Mouse (Mus musculus): ENCODE measurements around the gene Slc12a1.

DNA sequence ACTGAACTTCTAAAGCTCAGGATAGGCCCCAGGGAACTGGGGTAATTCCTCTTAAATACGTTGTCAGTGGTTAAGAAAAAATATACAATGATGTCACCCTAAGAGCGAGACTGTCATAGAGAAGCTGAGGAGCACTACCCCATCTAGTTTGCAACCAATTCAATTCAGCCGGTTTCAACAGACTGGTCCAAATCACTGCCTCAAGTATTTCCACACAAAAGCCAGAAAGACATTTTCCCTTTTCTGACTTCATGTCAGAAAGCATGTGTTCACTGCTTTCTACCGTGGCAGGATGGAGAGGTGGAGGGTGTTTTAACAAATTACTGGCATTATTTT is 30.0 kb upstream of the Slc12a1 start:
- TF ChIP-seq CTCF (IDR thresholded peaks at IDR 0.05; ENCODE audit: low read depth, low read length) (no peak), POLR2A (IDR thresholded peaks at IDR 0.05; ENCODE audit: borderline replicate concordance, low read depth, low read length) (no peak)

Measured in bone marrow macrophage, adult 2 months (primary cell).